Mouse (Mus musculus) G1E (cell line): ENCODE results near the gene 5730455P16Rik. TPM values are rescaled to one million over a fixed set of nuclear protein-coding genes. Genes with fewer than 3 reads are reported as not detected.
"Not testable (repeated sequence)": the region's sequence is repeated elsewhere in the genome, so short reads cannot be mapped to it uniquely, and the experiment has no call there.

ENCODE experiments used
- ATAC-seq: 2 replicates; pipeline ENCODE4 v1.8.0; 2016; ENCODE audit warnings: mild to moderate bottlenecking; ENCODE audit not compliant: insufficient number of reproducible peaks, poor library complexity, low FRiP score, severe bottlenecking; ENCODE audit errors: extremely low read depth
- DNase-seq: peaks from one replicate; pipeline ENCODE4 v3.0.0; 2012; ENCODE audit warnings: low spot score
- H3K27me3 ChIP-seq: 2 replicates; pipeline ENCODE4 v1.6.1; 2012; ENCODE audit warnings: mild to moderate bottlenecking, low read length, inconsistent platforms; ENCODE audit not compliant: insufficient read depth
- H3K36me3 ChIP-seq: replicated peaks from 2 replicates; pipeline ENCODE3; 2012; ENCODE audit warnings: mild to moderate bottlenecking, inconsistent platforms
- H3K4me1 ChIP-seq: 2 replicates; pipeline ENCODE4 v1.6.1; 2012; ENCODE audit warnings: low read depth, low read length, inconsistent platforms, mixed read lengths; ENCODE audit not compliant: insufficient read depth
- H3K4me3 ChIP-seq: 2 replicates; pipeline ENCODE4 v1.5.1; 2012; ENCODE audit warnings: low read depth, mild to moderate bottlenecking, inconsistent platforms, low read length, moderate library complexity, mixed read lengths
- H3K9me3 ChIP-seq: replicated peaks from 2 replicates; pipeline ENCODE4 v1.6.1; 2012; ENCODE audit warnings: inconsistent platforms
- CTCF ChIP-seq: IDR thresholded peaks from 2 replicates; pipeline ENCODE4 v1.5.1; 2012; ENCODE audit warnings: low read depth, low read length, inconsistent platforms, mixed read lengths
- GATA1 ChIP-seq: IDR thresholded peaks from 2 replicates; pipeline ENCODE4 v1.6.1; 2012; ENCODE audit warnings: borderline replicate concordance, low read length, inconsistent platforms, mixed read lengths
- GATA2 ChIP-seq: IDR thresholded peaks from 2 replicates; pipeline ENCODE4 v1.6.1; 2012; ENCODE audit warnings: low read depth, low read length, inconsistent platforms, borderline replicate concordance
- POLR2AphosphoS5 ChIP-seq: IDR thresholded peaks from 2 replicates; pipeline ENCODE4 v1.6.1; 2012; ENCODE audit warnings: low read depth, low read length, inconsistent platforms; ENCODE audit not compliant: insufficient replicate concordance
- TAL1 ChIP-seq: conservative IDR thresholded peaks from 2 replicates; pipeline ENCODE4 v1.6.1; 2012; ENCODE audit warnings: low read depth, low read length, inconsistent platforms, mixed read lengths
- polyA plus RNA-seq: library from polyadenylated mRNA; stranded (reverse); fragments of >175 nt; gene quantifications from 2 replicates; pipeline ENCODE4 v1.2.3, GENCODE M21; 2012
- total RNA-seq, 2 experiments: library from RNA; stranded (forward) in 1 of 2; stranded (reverse) in 1 of 2; fragments of 200-1000 nt in 1 of 2; fragments of >200 nt in 1 of 2; fragmentation: Nextera tagmentation in 1 of 2; gene quantifications; 2 replicates each; pipeline ENCODE4 v1.2.3; 2014 to 2017

The 5730455P16Rik gene
- total and polyA plus RNA-seq, 3 experiments = 3.5 to 14.4 (median 13.9) TPM

DNA sequence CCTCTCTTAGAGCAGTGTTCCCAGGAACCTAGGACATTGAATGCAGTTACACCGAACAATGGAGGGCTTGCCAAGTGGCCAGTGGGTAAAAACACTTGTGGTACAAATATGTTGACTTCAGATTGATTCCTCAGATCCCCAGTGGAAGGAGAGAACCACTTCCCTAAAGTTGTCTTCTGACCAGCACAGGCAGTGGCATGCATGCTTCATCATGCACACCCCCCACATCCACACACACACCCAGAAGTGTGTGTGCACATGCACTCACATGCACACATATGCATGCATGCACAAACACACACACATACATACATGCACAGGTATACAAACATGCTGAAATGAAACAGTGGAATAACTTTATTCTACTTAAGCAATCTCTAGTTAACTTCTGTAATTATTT, 41.9 kb upstream of the 5730455P16Rik start:
- peaks cover 20% of the 10 kb centered on the region for H3K4me1 ChIP-seq
- H3K36me3 ChIP-seq = peaks cover 23% of the 10 kb centered on the region
- no peaks in the 10 kb centered on the region; the same call in 1 of the 2 replicates for H3K9me3 ChIP-seq
- DNase-seq (no peak), ATAC-seq (no peak)
- no peaks in the 10 kb centered on the region for H3K27me3 ChIP-seq
- no peak overlapping the region for H3K4me3 ChIP-seq
- TF ChIP-seq TAL1 (no peak), GATA2 (no peak), GATA1 (no peak), CTCF (no peak), POLR2AphosphoS5 (no peak)

DNA sequence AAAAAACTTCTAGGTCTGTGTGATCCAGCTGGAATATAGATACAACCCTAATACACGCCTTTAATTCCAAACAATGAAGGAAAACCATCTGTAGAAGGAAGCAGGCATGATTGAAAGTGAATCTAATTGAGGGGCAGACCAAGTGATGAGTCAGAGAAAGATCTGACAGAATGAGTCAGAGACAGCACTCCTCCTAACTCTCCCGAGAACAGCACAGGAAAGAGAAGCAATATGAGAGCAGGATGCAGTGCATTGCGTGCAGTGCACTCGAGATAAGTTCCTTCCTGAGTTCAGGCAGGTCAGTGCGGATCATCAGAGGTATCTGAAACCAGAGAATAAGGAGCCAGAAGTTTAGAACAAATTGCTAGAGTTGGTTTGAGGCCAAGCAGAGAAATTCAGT, 39.3 kb upstream of the 5730455P16Rik start:
- peaks cover 17% of the 10 kb centered on the region; the same call in 1 of the 2 replicates for H3K4me1 ChIP-seq
- no peak for ATAC-seq
- H3K27me3 ChIP-seq = no peaks in the 10 kb centered on the region
- H3K36me3 ChIP-seq = peaks cover 33% of the 10 kb centered on the region
- TF ChIP-seq POLR2AphosphoS5 (no peak), GATA2 (no peak), TAL1 (no peak), GATA1 (no peak), CTCF (no peak)
- H3K4me3 ChIP-seq = no peak overlapping the region
- no peaks in the 10 kb centered on the region; the same call in 1 of the 2 replicates for H3K9me3 ChIP-seq
- DNase-seq = no peak

DNA sequence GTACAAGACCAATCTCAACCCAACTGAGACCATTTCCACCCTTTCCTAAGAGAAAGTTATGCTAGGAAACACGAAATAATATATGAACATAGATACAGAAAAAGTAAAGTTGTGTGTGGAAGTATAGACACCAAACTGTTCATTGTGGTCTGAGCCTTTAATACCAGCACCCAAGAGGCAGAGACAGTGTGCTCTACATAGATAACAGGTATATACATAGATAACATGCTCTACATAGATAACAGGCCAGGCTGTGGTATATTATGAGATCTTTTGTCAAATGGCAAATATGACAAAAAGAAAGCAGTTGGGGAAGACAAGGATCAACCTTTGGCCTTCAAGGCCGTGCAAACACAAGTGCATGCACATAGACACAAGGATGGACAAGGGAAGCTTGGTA, 32.5 kb upstream of the 5730455P16Rik start:
- no peaks in the 10 kb centered on the region for H3K27me3 ChIP-seq
- H3K4me1 ChIP-seq = peaks cover 38% of the 10 kb centered on the region
- H3K4me3 ChIP-seq = no peak overlapping the region
- H3K9me3 ChIP-seq = no peaks in the 10 kb centered on the region
- TF ChIP-seq GATA1 = no peak
- TF ChIP-seq POLR2AphosphoS5 = no peak
- TF ChIP-seq TAL1 = peak; percentile 80
- DNase-seq = no peak
- ATAC-seq = peak; percentile 92
- peaks cover 57% of the 10 kb centered on the region for H3K36me3 ChIP-seq

DNA sequence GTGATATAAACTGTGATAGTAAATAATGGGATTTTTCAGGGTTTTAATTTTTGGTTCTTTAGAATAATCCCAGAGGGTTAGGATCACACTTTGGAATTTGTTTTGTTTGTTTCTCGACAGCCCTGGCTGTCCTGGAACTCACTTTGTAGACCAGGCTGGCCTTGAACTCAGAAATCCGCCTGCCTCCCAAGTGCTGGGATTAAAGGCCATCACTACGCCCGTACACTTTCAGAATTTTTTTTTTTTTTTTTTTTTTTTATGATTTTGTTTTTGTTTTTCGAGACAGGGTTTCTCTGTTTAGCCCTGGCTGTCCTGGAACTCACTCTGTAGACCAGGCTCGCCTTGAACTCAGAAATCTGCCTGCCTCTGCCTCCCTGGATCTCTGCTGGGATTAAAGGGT, 30.0 kb upstream of the 5730455P16Rik start:
- not testable (repeated sequence) for H3K9me3 ChIP-seq, H3K4me3 ChIP-seq, DNase-seq, ATAC-seq, H3K27me3 ChIP-seq
- peaks cover 59% of the 10 kb centered on the region for H3K36me3 ChIP-seq
- H3K4me1 ChIP-seq = peaks cover 41% of the 10 kb centered on the region

DNA sequence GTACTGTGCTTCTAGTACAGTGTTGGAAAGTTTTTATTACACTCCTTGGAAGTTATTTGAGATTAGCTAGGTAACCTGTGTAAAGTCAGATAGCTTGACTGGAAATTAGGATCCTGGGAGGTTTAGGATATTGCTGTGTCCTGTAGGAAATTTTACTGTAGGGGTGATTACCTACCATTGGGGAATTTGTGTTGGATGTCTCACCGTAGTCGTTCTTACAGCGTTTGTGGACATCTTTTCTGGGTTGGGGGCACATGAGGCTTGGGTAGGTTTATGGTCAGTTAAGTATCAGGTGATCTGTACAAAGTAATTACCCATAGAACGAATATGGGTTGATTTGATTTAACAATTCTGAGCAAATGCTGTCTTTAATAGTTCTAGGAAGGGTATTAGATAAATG, 18.8 kb upstream of the 5730455P16Rik start:
- DNase-seq (no peak), ATAC-seq (no peak)
- Histone ChIP-seq H3K27me3 (no peaks in the 10 kb centered on the region), H3K4me1 (peaks cover 30% of the 10 kb centered on the region), H3K9me3 (no peaks in the 10 kb centered on the region), H3K4me3 (no peak overlapping the region), H3K36me3 (peaks cover 86% of the 10 kb centered on the region)
- no peak for TF ChIP-seq GATA1
- TF ChIP-seq TAL1 = no peak
- TF ChIP-seq POLR2AphosphoS5 = no peak
- no peak for TF ChIP-seq CTCF
- TF ChIP-seq GATA2 = no peak

DNA sequence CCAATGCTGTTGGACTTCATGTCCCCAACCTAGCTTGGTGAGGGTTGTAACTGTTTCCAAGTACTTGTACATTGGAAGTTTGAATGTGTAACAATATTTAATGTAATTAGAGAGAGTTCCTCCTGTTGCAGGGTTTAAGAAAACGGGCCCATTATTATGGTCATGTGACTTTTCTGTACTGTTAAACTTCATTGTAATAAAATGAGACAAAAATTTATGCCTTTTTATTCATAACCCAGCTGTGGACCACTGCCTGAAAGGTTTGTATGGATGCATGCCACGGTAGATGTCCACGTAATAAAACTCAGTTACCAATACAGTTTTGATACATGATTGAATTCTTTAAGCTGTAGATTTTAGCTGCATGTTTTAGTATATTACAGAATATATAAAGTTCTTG, 18.1 kb upstream of the 5730455P16Rik start:
- ATAC-seq (no peak), DNase-seq (no peak)
- Histone ChIP-seq H3K4me1 (peaks cover 34% of the 10 kb centered on the region), H3K36me3 (peaks cover 86% of the 10 kb centered on the region), H3K4me3 (no peak overlapping the region), H3K9me3 (no peaks in the 10 kb centered on the region), H3K27me3 (no peaks in the 10 kb centered on the region)
- TF ChIP-seq TAL1 (no peak), POLR2AphosphoS5 (no peak), GATA2 (no peak), CTCF (no peak), GATA1 (no peak)

DNA sequence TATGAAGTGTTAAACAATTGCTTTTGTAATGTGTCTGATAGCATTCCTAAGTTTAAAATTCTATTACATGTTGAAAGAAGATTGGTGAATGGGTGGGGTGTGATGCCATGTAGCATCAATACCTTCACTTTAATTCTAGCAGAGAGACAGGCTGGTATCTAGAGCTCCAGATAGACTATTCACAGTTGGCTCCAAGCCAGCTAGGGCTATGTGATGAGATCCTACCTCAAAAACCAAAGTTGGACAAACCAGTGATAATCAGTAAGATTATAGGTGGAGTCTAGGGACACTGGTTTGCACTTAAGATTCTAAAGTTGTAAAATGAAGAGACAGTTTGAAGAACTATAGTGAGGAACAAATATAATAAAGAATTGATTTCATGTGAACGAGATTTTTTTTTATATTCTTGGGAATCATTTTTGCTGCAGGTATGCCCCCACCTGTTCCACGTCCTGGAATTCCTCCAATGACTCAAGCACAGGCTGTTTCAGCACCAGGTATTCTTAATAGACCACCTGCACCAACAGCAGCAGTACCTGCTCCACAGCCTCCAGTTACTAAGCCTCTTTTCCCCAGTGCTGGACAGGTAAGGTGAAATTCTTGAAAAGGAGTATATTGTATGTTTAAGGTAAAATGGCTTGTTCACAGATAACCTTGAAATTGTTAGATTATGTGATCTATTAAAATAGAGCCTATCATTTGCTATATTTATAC, 13.7 kb upstream of the 5730455P16Rik start:
- Histone ChIP-seq H3K4me1 (peaks cover 37% of the 10 kb centered on the region), H3K9me3 (no peaks in the 10 kb centered on the region), H3K36me3 (peaks cover 85% of the 10 kb centered on the region), H3K27me3 (no peaks in the 10 kb centered on the region), H3K4me3 (no peak overlapping the region)
- DNase-seq (no peak), ATAC-seq (no peak)
- TF ChIP-seq GATA1 (no peak), CTCF (no peak)

DNA sequence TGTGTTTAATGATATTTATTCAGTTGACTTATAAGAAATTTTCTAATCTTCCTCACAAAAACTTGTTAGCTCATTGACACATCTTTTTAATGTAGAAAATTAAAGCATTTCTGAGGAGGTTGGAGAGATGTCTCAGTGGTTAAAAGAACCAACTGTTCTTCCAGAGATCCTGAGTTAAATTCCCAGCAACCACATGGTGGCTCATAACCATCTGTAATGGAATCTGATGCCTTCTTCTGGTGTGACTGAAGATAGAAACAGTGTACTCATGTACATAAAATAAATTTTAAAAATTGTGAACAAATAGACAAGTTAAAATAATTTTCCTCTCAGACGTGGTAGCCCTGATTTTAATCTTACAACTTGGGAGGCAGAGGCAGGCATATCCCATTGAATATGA, 12.1 kb upstream of the 5730455P16Rik start:
- Histone ChIP-seq H3K9me3 (no peaks in the 10 kb centered on the region), H3K36me3 (peaks cover 85% of the 10 kb centered on the region), H3K4me3 (no peak overlapping the region), H3K27me3 (no peaks in the 10 kb centered on the region), H3K4me1 (peaks cover 32% of the 10 kb centered on the region)
- no peak for ATAC-seq
- TF ChIP-seq TAL1 = no peak
- TF ChIP-seq GATA2 = no peak
- no peak for TF ChIP-seq CTCF
- no peak for TF ChIP-seq POLR2AphosphoS5
- TF ChIP-seq GATA1 = no peak
- no peak for DNase-seq
